Mouse (Mus musculus) embryo, embryonic 11 days (tissue): ENCODE measurements at regions not wholly inside any gene's neighbourhood (a gene's known extent, or its start where the extent isn't known, plus 50 kb on each side); places are given as distances from the start of the nearest gene placed in this dataset.
A peak's percentile ranks its signal among the peaks of the same experiment; 100 is the strongest.

Source experiments
- DNase-seq: peaks from one replicate; pipeline ENCODE4 v3.0.0-alpha.2; 2015

DNA sequence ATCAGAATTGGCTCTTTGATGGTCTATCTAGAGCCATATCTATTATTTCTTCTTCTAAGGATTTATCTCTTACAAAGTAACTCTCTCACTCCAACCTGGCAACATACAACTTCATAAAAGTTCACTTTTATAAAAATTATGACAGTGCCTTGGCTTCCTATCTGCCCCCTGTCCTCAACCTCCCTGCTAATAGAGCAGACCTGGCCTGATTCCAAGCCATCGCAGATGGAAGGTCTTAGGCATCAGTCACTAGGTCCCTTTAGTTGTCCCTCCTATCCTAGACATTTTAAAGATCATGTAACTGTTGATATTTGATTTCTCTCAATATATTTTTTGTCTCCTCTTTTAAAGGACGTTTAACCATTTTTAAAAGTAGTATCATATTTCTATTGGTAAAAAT, 1974.3 kb upstream of the Slc39a10 start:
- no peak for DNase-seq

DNA sequence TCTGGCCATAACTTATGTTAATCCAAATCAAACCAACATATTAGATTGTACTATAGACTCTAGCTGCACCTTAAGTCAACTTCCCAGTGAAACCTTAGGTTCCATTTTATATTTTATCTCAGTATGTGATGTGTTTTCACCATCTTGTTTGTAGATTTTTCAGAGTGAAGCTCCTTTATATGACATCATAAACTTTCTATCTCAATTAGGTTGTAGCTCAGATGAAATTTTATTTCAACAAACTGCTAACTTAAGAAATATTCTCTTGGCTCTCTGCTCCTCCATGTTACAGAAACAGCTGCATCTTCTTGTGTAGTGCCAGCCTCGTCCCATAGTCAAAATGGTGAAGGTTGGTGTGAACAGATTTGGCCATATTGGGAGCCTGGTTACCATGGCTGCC, 1988.7 kb upstream of the Slc39a10 start:
- DNase-seq = peak; percentile 17

DNA sequence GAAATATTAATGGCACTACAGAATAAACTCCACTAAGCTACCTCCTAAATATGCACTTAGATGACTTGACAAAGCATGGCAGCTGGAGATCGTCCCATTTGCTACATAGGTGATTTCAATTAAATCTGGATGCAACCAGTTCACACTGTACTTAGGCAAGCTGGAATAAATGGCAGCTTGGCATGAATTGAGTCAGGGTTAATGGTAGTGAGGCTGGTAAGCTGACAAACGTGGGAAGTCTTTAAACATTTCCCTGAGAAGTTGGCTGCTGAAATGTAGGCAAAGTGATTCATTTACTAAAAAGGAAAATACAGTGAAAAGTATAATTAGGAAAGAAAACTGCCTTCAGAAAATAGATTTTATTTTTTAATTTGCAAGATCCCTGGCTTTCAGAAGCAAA, 2000.9 kb upstream of the Slc39a10 start:
- DNase-seq = no peak

- no peak for DNase-seq
Observed at GRCm38 (mm10) chr1:48916419-48916818, 1984.0 kb upstream of the Tmeff2 start.

DNA sequence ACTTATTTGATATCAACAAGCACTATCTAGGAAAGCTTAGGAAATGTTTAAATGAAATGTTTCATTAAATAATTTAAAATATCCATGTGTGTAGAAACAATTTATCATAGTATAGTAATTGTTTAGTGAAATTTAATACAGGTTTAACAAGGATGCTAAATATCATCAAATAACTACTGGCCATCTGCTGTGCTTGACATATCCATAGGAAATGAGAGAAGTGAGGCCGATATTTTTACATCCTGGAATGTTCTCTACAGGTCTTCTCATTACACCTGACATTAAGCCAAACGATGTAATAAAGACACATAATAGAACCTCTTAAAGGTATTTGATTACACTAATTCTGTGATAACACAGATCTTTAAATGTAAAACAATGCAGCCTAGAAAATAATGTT, 1957.3 kb upstream of the Tmeff2 start:
- no peak for DNase-seq

DNA sequence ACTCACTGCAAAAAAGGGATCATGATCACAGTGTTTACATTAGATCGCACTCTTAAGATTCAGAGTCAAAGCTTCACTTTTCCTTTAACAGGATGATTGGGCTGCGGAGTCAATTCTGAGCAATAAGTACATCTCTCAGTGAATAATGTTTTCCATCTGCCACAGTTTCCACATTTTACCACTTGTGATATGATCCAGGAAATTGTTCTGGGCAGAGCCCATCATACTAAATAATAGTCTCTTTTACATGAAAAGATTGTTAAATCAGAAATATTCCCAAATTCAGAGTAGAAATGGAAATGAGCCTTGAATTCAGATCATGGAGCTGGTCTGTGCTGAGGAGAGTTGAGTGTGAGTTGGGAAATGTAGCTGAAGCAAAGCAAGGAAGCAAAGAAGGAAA, 1956.6 kb upstream of the Tmeff2 start:
- DNase-seq = no peak
